Mouse (Mus musculus): ENCODE measurements around the gene Sco2. TPM values are rescaled to one million over a fixed set of nuclear protein-coding genes. Genes with fewer than 3 reads are reported as not detected.

Gene Sco2
- polyA plus RNA-seq, 1 experiment from 2014 or later = 7.0 TPM

GRCm38 (mm10) chr15:89322670-89323522 is 50.8 kb downstream of the Sco2 start, which contains the start of gene Adm2:
Gene Adm2, plus strand, starts transcription at chr15:89322720.
- Histone ChIP-seq H3K9me3 (replicated peaks) (no peaks in the 10 kb centered on the region), H3K27ac (no peak within 1 kb of the TSS), H3K4me2 (peak within 1 kb of the TSS; percentile 58), H3K9ac (peak within 1 kb of the TSS; percentile 25), H3K36me3 (no peaks in the 10 kb centered on the region), H3K4me1 (replicated peaks) (peaks cover 7% of the 10 kb centered on the region; the same call in 1 of the 2 replicates), H3K4me3 (peak within 1 kb of the TSS; percentile 34), H3K27me3 (peaks cover 28% of the 10 kb centered on the region)
- WGBS = 5% methylated on average over 26 of the region's 26 CpGs
- no peak for ATAC-seq (replicated peaks; ENCODE audit: insufficient number of reproducible peaks, insufficient read depth, low FRiP score, low read depth)

Other genes starting within 250 kb of the Sco2 start
- 14.8 and 18.2 TPM in 2 replicates for gene Hdac10, start 245.1 kb downstream of the Sco2 start, polyA plus RNA-seq (2015; fragmentation: Nextera tagmentation; extraction: Ambion mirVana)
- 16.0 and 19.1 TPM in 2 replicates for gene Mapk12, start 233.1 kb downstream of the Sco2 start, polyA plus RNA-seq (2015; fragmentation: Nextera tagmentation; extraction: Ambion mirVana)
- 3.1 and 4.1 TPM in 2 replicates for gene Mapk11, start 224.2 kb downstream of the Sco2 start, polyA plus RNA-seq (2015; fragmentation: Nextera tagmentation; extraction: Ambion mirVana)
- gene Plxnb2, start 193.1 kb downstream of the Sco2 start, polyA plus RNA-seq (2015; fragmentation: Nextera tagmentation; extraction: Ambion mirVana) = 76.5 and 109 TPM in 2 replicates
- gene Dennd6b, start 177.3 kb downstream of the Sco2 start, polyA plus RNA-seq (2015; fragmentation: Nextera tagmentation; extraction: Ambion mirVana) = 15.3 and 18.2 TPM in 2 replicates
- 18.6 and 22.7 TPM in 2 replicates for gene Ppp6r2, start 162.3 kb downstream of the Sco2 start, polyA plus RNA-seq (2015; fragmentation: Nextera tagmentation; extraction: Ambion mirVana)
- 27.5 and 45.9 TPM in 2 replicates for gene Sbf1, start 58.5 kb downstream of the Sco2 start, polyA plus RNA-seq (2015; fragmentation: Nextera tagmentation; extraction: Ambion mirVana)
- 0.19 and 0.60 TPM in 2 replicates for gene Adm2, start 51.1 kb downstream of the Sco2 start, polyA plus RNA-seq (2015; fragmentation: Nextera tagmentation; extraction: Ambion mirVana)
- 0.28 TPM in 1 of 2 replicates, not detected in the other for gene Miox, start 39.4 kb downstream of the Sco2 start, polyA plus RNA-seq (2015; fragmentation: Nextera tagmentation; extraction: Ambion mirVana)
- gene Lmf2, start 18.2 kb downstream of the Sco2 start, polyA plus RNA-seq (2015; fragmentation: Nextera tagmentation; extraction: Ambion mirVana) = 43.0 and 57.7 TPM in 2 replicates
- 85.3 and 96.9 TPM in 2 replicates for gene Ncaph2, start 18.1 kb downstream of the Sco2 start, polyA plus RNA-seq (2015; fragmentation: Nextera tagmentation; extraction: Ambion mirVana)
- gene Tymp, start 3.2 kb upstream of the Sco2 start, polyA plus RNA-seq (2015; fragmentation: Nextera tagmentation; extraction: Ambion mirVana) = 1.2 and 1.3 TPM in 2 replicates
- 0.96 and 1.1 TPM in 2 replicates for gene Odf3b, start 5.4 kb upstream of the Sco2 start, polyA plus RNA-seq (2015; fragmentation: Nextera tagmentation; extraction: Ambion mirVana)
- not detected in 2 replicates for gene Klhdc7b, start 11.1 kb upstream of the Sco2 start, polyA plus RNA-seq (2015; fragmentation: Nextera tagmentation; extraction: Ambion mirVana)
- gene Syce3, start 36.7 kb upstream of the Sco2 start, polyA plus RNA-seq (2015; fragmentation: Nextera tagmentation; extraction: Ambion mirVana) = not detected in 2 replicates
- 169 and 195 TPM in 2 replicates for gene Cpt1b, start 52.0 kb upstream of the Sco2 start, polyA plus RNA-seq (2015; fragmentation: Nextera tagmentation; extraction: Ambion mirVana)
- gene C730034F03Rik, start 55.7 kb upstream of the Sco2 start, polyA plus RNA-seq (2015; fragmentation: Nextera tagmentation; extraction: Ambion mirVana) = 3.3 and 3.9 TPM in 2 replicates
- 0.16 and 0.76 TPM in 2 replicates for gene Gm44502, start 55.9 kb upstream of the Sco2 start, polyA plus RNA-seq (2015; fragmentation: Nextera tagmentation; extraction: Ambion mirVana)
- gene Chkb, start 56.1 kb upstream of the Sco2 start, polyA plus RNA-seq (2015; fragmentation: Nextera tagmentation; extraction: Ambion mirVana) = 72.7 and 73.8 TPM in 2 replicates
- 0.16 and 1.3 TPM in 2 replicates for gene Mapk8ip2, start 80.1 kb upstream of the Sco2 start, polyA plus RNA-seq (2015; fragmentation: Nextera tagmentation; extraction: Ambion mirVana)
- gene Arsa, start 103.6 kb upstream of the Sco2 start, polyA plus RNA-seq (2015; fragmentation: Nextera tagmentation; extraction: Ambion mirVana) = 16.3 and 19.9 TPM in 2 replicates
- gene Shank3, start 125.8 kb upstream of the Sco2 start, polyA plus RNA-seq (2015; fragmentation: Nextera tagmentation; extraction: Ambion mirVana) = 1.4 and 2.1 TPM in 2 replicates
- gene Acr, start 194.5 kb upstream of the Sco2 start, polyA plus RNA-seq (2015; fragmentation: Nextera tagmentation; extraction: Ambion mirVana) = 0.08 and 0.22 TPM in 2 replicates
- 18.1 and 22.3 TPM in 2 replicates for gene Rabl2, start 218.1 kb upstream of the Sco2 start, polyA plus RNA-seq (2015; fragmentation: Nextera tagmentation; extraction: Ambion mirVana)